Mouse (Mus musculus) spleen, adult 2 months (tissue): ENCODE measurements around the gene Spata1. TPM values are rescaled to one million over a fixed set of nuclear protein-coding genes. Genes with fewer than 3 reads are reported as not detected.
A peak's percentile ranks its signal among the peaks of the same experiment; 100 is the strongest.

ENCODE experiments used
- DNase-seq, 2 experiments: peaks; one replicate each; pipeline versions ENCODE4 v3.0.0 to v3.0.0-alpha.2; 2012 to 2021; ENCODE audit warnings: low spot score in 2 of 2, low read depth in 1 of 2
- H3K27ac ChIP-seq: fragments of 200-500 bp; 2 replicates; pipeline ENCODE4 v1.5.1; 2012; ENCODE audit warnings: low read length, inconsistent platforms; ENCODE audit not compliant: insufficient read depth
- H3K27me3 ChIP-seq: fragments of 200-500 bp; 2 replicates; pipeline ENCODE4 v1.6.1; 2012; ENCODE audit warnings: mild to moderate bottlenecking, moderate library complexity, low read length, inconsistent platforms; ENCODE audit not compliant: control insufficient read depth, insufficient read depth
- H3K36me3 ChIP-seq: fragments of 200-500 bp; 2 replicates; pipeline ENCODE4 v1.6.1; 2012; ENCODE audit warnings: mild to moderate bottlenecking, low read length, inconsistent platforms; ENCODE audit not compliant: control insufficient read depth, insufficient read depth
- H3K4me1 ChIP-seq: fragments of 200-500 bp; 2 replicates; pipeline ENCODE4 v1.6.1; 2011; ENCODE audit warnings: inconsistent platforms; ENCODE audit not compliant: control insufficient read depth, insufficient read depth, insufficient read length
- H3K4me3 ChIP-seq: fragments of 200-500 bp; 2 replicates; pipeline ENCODE4 v1.5.1; 2011; ENCODE audit warnings: mild to moderate bottlenecking, inconsistent platforms; ENCODE audit not compliant: insufficient read depth, insufficient read length; ENCODE audit errors: extremely low read depth
- CTCF ChIP-seq: fragments of 200-500 bp; IDR thresholded peaks from 2 replicates; pipeline ENCODE4 v1.5.1; 2011; ENCODE audit warnings: mild to moderate bottlenecking, inconsistent platforms; ENCODE audit not compliant: insufficient read depth, insufficient read length, insufficient replicate concordance; ENCODE audit errors: extremely low read depth
- POLR2A ChIP-seq: fragments of 200-500 bp; IDR thresholded peaks from 2 replicates; pipeline ENCODE4 v1.6.1; 2011; ENCODE audit warnings: low read depth, low read length, inconsistent platforms
- WGBS: fragments of 180-500 bp; shearing (Covaris S2); methylation state at CpG from one replicate; pipeline ENCODE4 v1.1.7; 2018; 5-methylcytosine and 5-hydroxymethylcytosine counted together
- polyA plus RNA-seq: library from polyadenylated mRNA; depleted of rRNA; stranded (reverse); fragments of >200 nt; gene quantifications from 2 replicates; pipeline ENCODE4 v1.2.3, GENCODE M21; 2012

The Spata1 gene
- polyA plus RNA-seq, 1 experiment = 0.78 TPM

DNA sequence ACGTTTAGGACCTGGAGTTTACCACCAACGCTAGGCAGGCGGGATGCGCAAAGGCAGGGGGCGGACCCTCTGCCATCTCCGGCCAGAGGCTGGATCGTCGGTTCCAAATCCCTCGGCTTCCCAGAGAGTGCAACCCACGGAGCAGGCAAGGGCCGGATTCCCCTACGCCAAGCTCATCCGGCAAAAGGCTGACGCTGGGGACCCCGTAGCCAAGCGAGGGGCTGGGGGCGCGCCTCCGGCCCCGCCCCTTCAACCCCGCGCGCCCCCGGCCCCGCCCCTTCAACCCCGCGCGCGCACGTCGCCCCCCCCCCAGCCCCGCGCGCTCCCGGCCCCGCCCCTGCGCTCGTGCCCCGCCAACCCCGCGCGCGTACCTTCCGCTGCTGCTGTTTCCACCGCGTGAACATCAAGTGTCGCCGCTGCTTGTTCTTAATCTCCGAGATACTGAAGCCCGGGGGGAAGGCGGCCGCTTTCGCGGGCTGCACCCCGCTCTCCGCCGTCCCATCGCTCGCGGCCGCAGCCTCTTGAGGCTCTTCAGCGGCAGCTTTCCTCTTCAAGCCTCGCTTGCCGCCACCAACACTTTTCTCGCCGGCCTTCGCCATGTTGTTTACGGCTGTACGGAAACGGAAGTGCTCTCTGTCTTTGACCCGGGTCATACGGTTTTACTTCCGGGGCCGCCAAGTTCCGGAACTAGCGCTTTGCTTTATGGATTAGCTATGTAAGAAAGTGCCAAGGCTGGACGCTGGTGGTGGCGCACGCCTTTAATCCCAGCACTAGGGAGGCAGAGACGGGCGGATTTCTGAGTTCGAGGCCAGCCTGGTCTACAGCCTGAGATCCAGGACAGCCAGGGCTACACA, 21.5 kb upstream of the Spata1 start, which contains the start of gene Rpf1:
TSS of gene Rpf1 (minus strand) at position 632 of the 854 bp plus-strand sequence.
- peak; percentile 89 to 90 for DNase-seq
- Histone ChIP-seq H3K4me3 (peak within 1 kb of the TSS; percentile 94), H3K36me3 (peaks cover 7% of the 10 kb centered on the region), H3K27ac (peak within 1 kb of the TSS; percentile 99), H3K4me1 (no peaks in the 10 kb centered on the region; the same call in 1 of the 2 replicates), H3K27me3 (no peaks in the 10 kb centered on the region)
- TF ChIP-seq CTCF (0 out of 2 replicates have a peak, but pooled peaks have one; percentile 4), POLR2A (peak; percentile 56; the same call in 1 of the 2 replicates)
- WGBS = 1% methylated on average over 66 of the region's 82 CpGs

GRCm38 (mm10) chr3:146520226-146520797, 20.8 kb upstream of the Spata1 start:
- 46% methylated on average over 5 of the region's 5 CpGs for WGBS
- peaks cover 7% of the 10 kb centered on the region for H3K36me3 ChIP-seq

GRCm38 (mm10) chr3:146506711-146507110, 7.2 kb upstream of the Spata1 start:
- Histone ChIP-seq H3K4me3 (no peak overlapping the region), H3K27me3 (no peaks in the 10 kb centered on the region), H3K27ac (no peak overlapping the region), H3K36me3 (peaks cover 34% of the 10 kb centered on the region), H3K4me1 (no peaks in the 10 kb centered on the region; the same call in 1 of the 2 replicates)
- WGBS = 97% methylated on average over 7 of the region's 7 CpGs
- TF ChIP-seq POLR2A (no peak), CTCF (no peak)
- DNase-seq = no peak

More at GRCm38 (mm10) chr3:146520226-146520797, 20.8 kb upstream of the Spata1 start:
- no peak for TF ChIP-seq POLR2A
- TF ChIP-seq CTCF = no peak
- Histone ChIP-seq H3K4me1 (no peaks in the 10 kb centered on the region; the same call in 1 of the 2 replicates), H3K27ac (peak overlapping the region; percentile 34; the same call in 1 of the 2 replicates), H3K4me3 (peak overlapping the region; percentile 94), H3K27me3 (no peaks in the 10 kb centered on the region)
- no peak for DNase-seq

GRCm38 (mm10) chr3:146501601-146502123, 2.1 kb upstream of the Spata1 start:
- H3K4me1 ChIP-seq = peaks cover 7% of the 10 kb centered on the region
- H3K27ac ChIP-seq = no peak overlapping the region
- no peak for DNase-seq
- WGBS = 75% methylated on average over 5 of the region's 5 CpGs
- TF ChIP-seq CTCF (no peak), POLR2A (no peak)
- H3K27me3 ChIP-seq = no peaks in the 10 kb centered on the region
- no peak overlapping the region; the same call in 1 of the 2 replicates for H3K4me3 ChIP-seq
- peaks cover 16% of the 10 kb centered on the region for H3K36me3 ChIP-seq

DNA sequence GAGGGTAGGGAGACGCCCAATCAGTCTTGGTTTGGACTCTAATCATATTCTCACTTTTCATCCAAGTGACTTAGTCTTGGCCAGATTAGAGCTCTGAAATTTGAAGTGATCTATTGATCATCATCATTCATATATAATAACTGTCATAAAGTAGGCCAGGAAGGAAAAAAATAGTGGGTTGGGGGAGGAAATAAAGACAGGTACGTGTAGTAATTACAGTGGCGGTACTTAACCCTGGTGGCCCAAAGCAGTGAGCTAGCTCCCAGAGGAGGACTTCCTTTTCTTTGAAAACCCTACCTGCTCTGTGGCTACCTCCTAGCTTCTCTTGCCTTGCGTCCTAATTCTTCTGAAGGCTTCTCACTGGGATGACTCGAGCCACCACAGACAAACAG, 1.3 kb upstream of the Spata1 start:
- H3K4me3 ChIP-seq = peak overlapping the region; percentile 99
- TF ChIP-seq POLR2A (no peak), CTCF (no peak)
- no peak for DNase-seq
- WGBS = 11% methylated on average over 5 of the region's 5 CpGs
- no peak overlapping the region for H3K27ac ChIP-seq
- peaks cover 7% of the 10 kb centered on the region for H3K4me1 ChIP-seq
- peaks cover 11% of the 10 kb centered on the region for H3K36me3 ChIP-seq
- no peaks in the 10 kb centered on the region for H3K27me3 ChIP-seq

DNA sequence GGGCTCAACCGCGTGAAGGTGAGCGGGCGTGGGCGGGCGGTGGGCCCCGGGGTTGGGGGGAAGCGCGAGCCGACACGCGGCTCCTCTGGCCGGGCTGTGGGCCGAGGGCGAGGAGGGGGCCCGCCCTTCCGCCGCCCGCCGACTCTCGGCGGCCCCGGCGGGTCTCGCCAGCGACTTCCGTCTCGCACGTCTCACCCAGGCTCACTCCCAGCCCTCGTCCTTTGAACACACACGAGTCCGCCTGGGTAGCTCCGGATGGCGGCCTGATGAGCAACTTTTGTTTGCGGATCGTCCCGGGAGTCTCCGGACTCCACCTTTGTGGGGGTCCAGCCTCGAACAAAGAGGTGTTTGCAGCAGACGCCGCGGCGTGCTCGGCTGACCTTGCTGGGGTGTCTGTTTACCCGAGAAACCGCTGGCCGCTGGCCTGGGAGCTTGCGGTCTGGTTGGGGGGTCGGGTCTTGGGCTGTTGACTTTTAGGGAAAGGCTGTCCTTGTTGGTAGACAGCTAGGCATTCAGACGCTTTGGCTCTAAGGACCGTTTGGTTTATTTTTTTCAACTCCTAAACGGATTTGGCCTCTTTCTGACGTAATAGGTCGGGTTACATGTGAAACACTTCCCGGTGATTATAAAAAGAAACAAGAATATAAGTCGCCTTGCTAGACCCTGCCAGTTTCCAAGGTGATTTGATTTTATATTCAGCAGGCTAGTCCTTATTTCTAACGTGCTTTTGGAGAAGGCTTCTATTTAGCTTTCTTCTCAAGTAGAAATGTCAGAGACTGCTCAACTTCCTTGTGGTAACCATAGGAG, 653 bp upstream of the Spata1 start:
- Histone ChIP-seq H3K4me3 (peak overlapping the region; percentile 99), H3K36me3 (peaks cover 7% of the 10 kb centered on the region), H3K4me1 (peaks cover 7% of the 10 kb centered on the region), H3K27me3 (no peaks in the 10 kb centered on the region), H3K27ac (peak overlapping the region; percentile 93)
- under 1% methylated on average over 56 of the region's 57 CpGs for WGBS
- peak in 1 of 2 experiments; percentile 58 for DNase-seq
- TF ChIP-seq POLR2A (no peak), CTCF (no peak)
